Mouse (Mus musculus) brain, embryonic 14.5 days (tissue): ENCODE results near the gene Pdzd2.

Experiments used
- CTCF ChIP-seq: fragments of 200-500 bp; IDR thresholded peaks from 2 replicates; pipeline ENCODE4 v1.5.1; 2012; ENCODE audit warnings: inconsistent platforms, mild to moderate bottlenecking, moderate library complexity, borderline replicate concordance; ENCODE audit not compliant: insufficient read depth, insufficient read length; ENCODE audit errors: extremely low read depth
- POLR2A ChIP-seq: fragments of 200-500 bp; IDR thresholded peaks from 2 replicates; pipeline ENCODE4 v1.6.1; 2012; ENCODE audit warnings: mild to moderate bottlenecking, inconsistent platforms, borderline replicate concordance; ENCODE audit not compliant: poor library complexity, insufficient read depth, insufficient read length, severe bottlenecking; ENCODE audit errors: extremely low read depth

- TF ChIP-seq CTCF: no peak
- TF ChIP-seq POLR2A: no peak
Observed at GRCm38 (mm10) chr15:12549919-12550305, 189.8 kb downstream of the Pdzd2 start.
